Mouse (Mus musculus) lung, postnatal 0 days (tissue): ENCODE data around the gene Mrps23. TPM values are rescaled to one million over a fixed set of nuclear protein-coding genes. Genes with fewer than 3 reads are reported as not detected.

Experiments used
- ATAC-seq: fragments of 200-750 bp; cut with Nextera tagmentation; 2 replicates; pipeline ENCODE4 v1.8.0; 2017; ENCODE audit warnings: moderate library complexity
- DNase-seq: peaks from one replicate; pipeline ENCODE4 v3.0.0-alpha.2; 2016; ENCODE audit warnings: low spot score
- H3K27ac ChIP-seq: fragments of 300-500 bp; sonication (generic); 2 replicates; pipeline ENCODE4 v1.5.1; 2014; ENCODE audit warnings: antibody characterized with exemption, mild to moderate bottlenecking, low read length, mixed read lengths
- H3K27me3 ChIP-seq: fragments of 300-500 bp; sonication (generic); replicated peaks from 2 replicates; pipeline ENCODE4 v1.6.1; 2014; ENCODE audit warnings: low read length, mixed read lengths; ENCODE audit not compliant: insufficient read depth
- H3K36me3 ChIP-seq: fragments of 300-500 bp; sonication (generic); 2 replicates; pipeline ENCODE4 v1.6.1; 2014; ENCODE audit warnings: low read length, mixed read lengths; ENCODE audit not compliant: insufficient read depth
- H3K4me1 ChIP-seq: fragments of 300-500 bp; sonication (generic); 2 replicates; pipeline ENCODE4 v1.6.1; 2014; ENCODE audit warnings: antibody characterized with exemption, low read depth, low read length, mixed read lengths; ENCODE audit not compliant: insufficient read depth
- H3K4me2 ChIP-seq: fragments of 300-500 bp; sonication (generic); replicated peaks from 2 replicates; pipeline ENCODE4 v1.6.1; 2014; ENCODE audit warnings: low read depth, mild to moderate bottlenecking, low read length, moderate library complexity, mixed read lengths
- H3K4me3 ChIP-seq: fragments of 300-500 bp; sonication (generic); 2 replicates; pipeline ENCODE4 v1.5.1; 2014; ENCODE audit warnings: low read depth, low read length
- H3K9ac ChIP-seq: fragments of 300-500 bp; sonication (generic); replicated peaks from 2 replicates; pipeline ENCODE4 v1.6.1; 2014; ENCODE audit warnings: low read depth, mild to moderate bottlenecking
- H3K9me3 ChIP-seq: fragments of 300-500 bp; sonication (generic); 2 replicates; pipeline ENCODE4 v1.6.1; 2016; ENCODE audit warnings: low read length, mixed read lengths
- CTCF ChIP-seq: IDR thresholded peaks from 2 replicates; pipeline ENCODE4 v1.5.1; 2016; ENCODE audit warnings: antibody characterized with exemption, mild to moderate bottlenecking
- EP300 ChIP-seq: IDR thresholded peaks from 2 replicates; pipeline ENCODE4 v1.6.1; 2016; ENCODE audit warnings: antibody characterized with exemption, mild to moderate bottlenecking, control low read depth
- WGBS: fragments of 180-500 bp; shearing (Covaris S2); extraction: QIAGEN DNeasy Blood & Tissue Kit; methylation state at CpG from one replicate; pipeline ENCODE4 v1.1.7; 2014; 5-methylcytosine and 5-hydroxymethylcytosine counted together
- polyA plus RNA-seq: library from polyadenylated mRNA; unstranded; fragments of >200 nt; fragmentation: Nextera tagmentation; extraction: Ambion mirVana; gene quantifications from 2 replicates; pipeline ENCODE4 v1.2.1, GENCODE M21; 2015

The Mrps23 gene
- polyA plus RNA-seq, 1 experiment from 2014 or later = 46.5 TPM

DNA sequence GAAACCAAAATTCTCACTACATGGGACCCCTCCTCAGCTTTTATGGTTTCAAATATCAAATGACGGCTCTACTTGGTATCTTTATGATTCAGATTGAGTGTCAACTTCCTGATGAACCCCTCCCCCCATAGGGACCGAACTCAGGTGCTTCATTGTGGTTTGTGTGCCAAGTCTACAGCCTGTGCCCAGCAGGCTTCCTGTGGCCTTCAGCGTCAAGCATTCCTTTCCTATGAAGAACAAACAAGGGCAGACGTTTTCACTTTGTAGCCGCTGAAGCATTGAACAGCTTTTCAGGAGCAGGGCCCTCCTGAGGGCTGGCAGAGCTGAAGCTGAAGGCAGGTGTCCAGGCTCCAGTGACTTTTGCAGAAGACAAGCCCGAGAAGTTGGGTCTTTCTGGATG, 9.6 kb downstream of the Mrps23 start:
- WGBS = 16% methylated on average over 6 of the region's 6 CpGs
- Histone ChIP-seq H3K27me3 (no peaks in the 10 kb centered on the region), H3K27ac (peak overlapping the region; percentile 59), H3K4me1 (peaks cover 5% of the 10 kb centered on the region; the same call in 1 of the 2 replicates), H3K9ac (no peak overlapping the region), H3K36me3 (peaks cover 21% of the 10 kb centered on the region; the same call in 1 of the 2 replicates), H3K9me3 (no peaks in the 10 kb centered on the region), H3K4me3 (no peak overlapping the region), H3K4me2 (peak overlapping the region; percentile 14)
- DNase-seq (peak; percentile 76), ATAC-seq (peak; percentile 69)
- no peak for TF ChIP-seq EP300
- TF ChIP-seq CTCF = no peak

DNA sequence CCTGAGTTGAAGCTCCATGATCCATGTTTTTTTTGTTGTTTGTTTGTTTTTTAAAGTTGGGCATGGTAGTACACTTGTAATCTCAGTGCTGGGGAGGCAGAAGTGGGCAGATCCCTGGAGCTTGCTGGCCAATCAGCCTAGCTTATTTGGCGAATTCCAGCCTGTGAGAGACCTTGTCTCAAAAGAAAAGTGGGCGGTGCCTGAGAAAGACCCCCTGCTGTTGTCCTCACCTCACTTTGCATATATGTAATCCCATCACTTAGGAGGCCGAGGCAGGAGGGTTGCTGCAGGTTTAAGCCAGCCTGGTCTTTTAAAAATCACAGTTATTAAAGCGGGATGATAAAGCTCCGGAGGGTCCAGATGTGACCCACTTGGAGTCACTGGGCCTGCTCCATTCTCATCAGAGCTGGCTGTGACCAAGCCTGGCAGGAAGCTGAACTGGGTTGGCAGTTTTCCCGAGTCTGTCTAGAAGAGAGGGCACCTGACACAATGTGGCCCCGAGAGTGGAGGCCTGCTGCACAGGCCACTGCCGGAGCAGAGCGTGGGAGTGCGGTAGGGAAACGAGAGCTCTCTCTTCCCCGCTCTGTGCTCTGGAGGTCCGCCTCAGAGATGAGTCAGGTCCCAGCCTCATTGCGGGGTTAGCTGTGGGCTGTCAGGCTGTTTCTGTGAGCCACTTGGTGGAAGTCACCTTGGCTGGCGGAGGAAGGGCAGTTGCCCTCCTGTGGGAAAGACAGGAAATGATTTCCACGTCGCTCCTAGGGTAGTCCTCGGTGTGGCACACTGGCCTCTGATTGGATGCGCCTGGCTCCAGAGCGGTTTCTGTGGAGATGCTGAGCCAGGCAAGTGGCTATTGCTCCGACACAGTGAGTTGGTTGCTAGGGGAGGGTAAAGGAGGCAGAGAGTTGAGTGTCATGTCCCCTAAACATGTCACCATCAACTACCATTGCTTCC, 11.0 kb downstream of the Mrps23 start:
- Histone ChIP-seq H3K4me2 (no peak overlapping the region), H3K36me3 (peaks cover 16% of the 10 kb centered on the region; the same call in 1 of the 2 replicates), H3K4me1 (peaks cover 5% of the 10 kb centered on the region; the same call in 1 of the 2 replicates), H3K4me3 (no peak overlapping the region), H3K27me3 (no peaks in the 10 kb centered on the region), H3K27ac (no peak overlapping the region), H3K9me3 (no peaks in the 10 kb centered on the region), H3K9ac (no peak overlapping the region)
- peak; percentile 30 for DNase-seq
- peak; percentile 23 for ATAC-seq
- no peak for TF ChIP-seq EP300
- TF ChIP-seq CTCF = no peak
- WGBS = 51% methylated on average over 21 of the region's 21 CpGs

DNA sequence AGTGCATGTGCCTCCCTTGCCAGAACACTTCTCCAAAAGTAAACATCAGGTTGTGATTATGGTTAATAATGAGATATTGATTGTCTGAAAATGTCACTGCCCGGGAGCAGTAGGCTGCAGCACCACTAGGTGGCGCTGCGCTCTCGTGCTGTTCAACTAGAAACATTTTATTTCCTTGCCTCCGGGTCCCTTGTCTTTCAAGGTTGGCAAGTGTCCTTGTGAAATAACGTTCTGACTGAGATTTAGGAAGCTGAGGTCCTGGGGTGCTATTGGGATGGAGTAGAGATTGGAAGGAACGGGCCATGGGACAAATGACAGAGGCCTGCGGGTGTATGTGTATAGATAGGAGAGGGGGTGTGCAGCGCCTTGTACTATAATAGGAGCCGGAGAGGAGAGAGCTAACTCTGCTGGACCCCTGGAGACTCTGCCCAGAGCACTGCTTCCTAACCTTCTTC, 12.1 kb downstream of the Mrps23 start:
- 0 out of 2 replicates have a peak, but pooled peaks cover 8% of the 10 kb centered on the region for H3K36me3 ChIP-seq
- H3K27me3 ChIP-seq = no peaks in the 10 kb centered on the region
- H3K4me1 ChIP-seq = peaks cover 5% of the 10 kb centered on the region; the same call in 1 of the 2 replicates
- H3K9ac ChIP-seq = no peak overlapping the region
- DNase-seq = peak; percentile 78
- WGBS = 23% methylated on average over 10 of the region's 10 CpGs
- H3K4me2 ChIP-seq = no peak overlapping the region
- H3K9me3 ChIP-seq = no peaks in the 10 kb centered on the region
- H3K27ac ChIP-seq = no peak overlapping the region
- no peak overlapping the region for H3K4me3 ChIP-seq
- TF ChIP-seq EP300 (no peak), CTCF (peak; percentile 96)
- peak; percentile 20; the same call in 1 of the 2 replicates for ATAC-seq

DNA sequence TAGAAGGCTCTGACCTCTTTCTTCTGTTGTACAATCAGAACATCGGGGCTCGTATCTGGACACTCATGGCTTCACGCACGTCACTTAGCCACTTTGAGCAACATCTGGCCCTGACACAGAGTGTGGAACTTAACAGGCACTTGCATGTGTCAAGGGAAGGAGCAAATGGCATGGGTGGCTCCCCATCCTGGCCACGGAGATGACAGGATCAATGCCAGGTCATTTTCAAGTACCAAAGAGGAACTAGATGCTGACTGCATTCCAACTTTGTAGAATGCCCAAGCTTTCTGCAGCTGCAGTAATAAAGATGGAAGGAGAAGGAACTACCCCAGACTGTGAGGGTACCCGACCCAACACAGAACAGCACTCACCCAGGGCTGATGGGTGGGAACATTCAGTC, 14.0 kb downstream of the Mrps23 start:
- Histone ChIP-seq H3K4me1 (peaks cover 5% of the 10 kb centered on the region; the same call in 1 of the 2 replicates), H3K27ac (no peak overlapping the region), H3K9me3 (no peaks in the 10 kb centered on the region), H3K4me2 (no peak overlapping the region), H3K36me3 (no peaks in the 10 kb centered on the region), H3K9ac (no peak overlapping the region), H3K4me3 (no peak overlapping the region), H3K27me3 (no peaks in the 10 kb centered on the region)
- TF ChIP-seq EP300 = no peak
- no peak for TF ChIP-seq CTCF
- no peak for DNase-seq
- no peak for ATAC-seq
- WGBS = 63% methylated on average over 6 of the region's 6 CpGs

DNA sequence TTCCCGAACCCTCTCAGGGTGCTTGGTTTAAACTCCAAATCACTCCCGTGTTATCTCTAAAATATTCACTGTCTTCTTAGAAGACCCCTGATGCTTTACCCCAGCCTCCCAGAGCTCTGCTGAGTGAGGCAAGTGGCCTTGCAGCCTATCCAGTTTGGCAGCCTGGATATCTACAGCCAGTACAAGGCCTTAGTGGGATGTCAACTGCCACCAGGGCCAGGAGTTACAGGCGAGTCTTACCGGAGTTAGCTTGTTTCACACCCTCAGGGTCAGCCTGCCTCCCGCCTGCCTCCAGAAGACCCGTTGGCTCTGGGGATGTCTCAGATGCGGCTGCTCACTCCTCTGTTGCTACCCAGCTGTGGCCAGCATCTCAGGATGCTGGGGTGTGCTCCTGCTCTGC, 14.4 kb downstream of the Mrps23 start:
- no peaks in the 10 kb centered on the region for H3K9me3 ChIP-seq
- TF ChIP-seq EP300 (no peak), CTCF (no peak)
- H3K36me3 ChIP-seq = no peaks in the 10 kb centered on the region
- peaks cover 5% of the 10 kb centered on the region; the same call in 1 of the 2 replicates for H3K4me1 ChIP-seq
- no peaks in the 10 kb centered on the region for H3K27me3 ChIP-seq
- no peak overlapping the region for H3K27ac ChIP-seq
- H3K9ac ChIP-seq = no peak overlapping the region
- ATAC-seq (no peak), DNase-seq (no peak)
- H3K4me3 ChIP-seq = no peak overlapping the region
- WGBS = 51% methylated on average over 7 of the region's 7 CpGs
- no peak overlapping the region for H3K4me2 ChIP-seq

DNA sequence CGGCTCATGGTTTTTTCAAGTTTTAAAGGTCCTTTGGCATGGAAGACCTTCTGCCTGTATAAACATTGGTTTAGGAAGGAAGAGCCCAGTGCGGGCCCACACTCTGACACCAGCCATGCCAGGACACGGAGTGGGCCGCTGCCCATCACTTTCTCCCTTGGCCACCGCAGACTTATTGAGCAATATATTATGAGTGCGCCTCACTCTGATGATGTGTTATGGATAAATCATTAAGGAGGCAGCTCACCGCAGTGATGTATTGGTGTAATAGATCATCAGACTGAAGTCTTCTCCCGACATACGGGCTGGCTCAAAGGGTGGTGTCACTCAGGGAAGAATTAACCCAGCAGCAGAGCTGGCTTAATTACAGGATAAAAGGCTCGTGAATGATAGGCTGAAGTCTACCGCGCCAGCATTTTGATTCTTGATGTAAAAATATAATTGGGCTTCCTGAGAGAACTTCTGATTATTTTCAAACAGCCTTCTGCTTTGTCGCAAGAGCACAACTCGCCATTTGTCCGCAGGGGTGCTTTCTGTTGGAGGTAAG, 17.8 kb downstream of the Mrps23 start:
- no peak for TF ChIP-seq EP300
- no peak for TF ChIP-seq CTCF

More for the DNA sequence above, 17.8 kb downstream of the Mrps23 start:
- no peaks in the 10 kb centered on the region for H3K9me3 ChIP-seq
- no peaks in the 10 kb centered on the region for H3K36me3 ChIP-seq
- no peak for DNase-seq
- no peaks in the 10 kb centered on the region for H3K4me1 ChIP-seq
- no peak overlapping the region for H3K4me3 ChIP-seq
- H3K4me2 ChIP-seq = no peak overlapping the region
- WGBS = 73% methylated on average over 15 of the region's 15 CpGs
- no peaks in the 10 kb centered on the region for H3K27me3 ChIP-seq
- H3K27ac ChIP-seq = no peak overlapping the region
- no peak for ATAC-seq
- H3K9ac ChIP-seq = no peak overlapping the region
